Mouse (Mus musculus): ENCODE data around the gene Tmem222.

DNA sequence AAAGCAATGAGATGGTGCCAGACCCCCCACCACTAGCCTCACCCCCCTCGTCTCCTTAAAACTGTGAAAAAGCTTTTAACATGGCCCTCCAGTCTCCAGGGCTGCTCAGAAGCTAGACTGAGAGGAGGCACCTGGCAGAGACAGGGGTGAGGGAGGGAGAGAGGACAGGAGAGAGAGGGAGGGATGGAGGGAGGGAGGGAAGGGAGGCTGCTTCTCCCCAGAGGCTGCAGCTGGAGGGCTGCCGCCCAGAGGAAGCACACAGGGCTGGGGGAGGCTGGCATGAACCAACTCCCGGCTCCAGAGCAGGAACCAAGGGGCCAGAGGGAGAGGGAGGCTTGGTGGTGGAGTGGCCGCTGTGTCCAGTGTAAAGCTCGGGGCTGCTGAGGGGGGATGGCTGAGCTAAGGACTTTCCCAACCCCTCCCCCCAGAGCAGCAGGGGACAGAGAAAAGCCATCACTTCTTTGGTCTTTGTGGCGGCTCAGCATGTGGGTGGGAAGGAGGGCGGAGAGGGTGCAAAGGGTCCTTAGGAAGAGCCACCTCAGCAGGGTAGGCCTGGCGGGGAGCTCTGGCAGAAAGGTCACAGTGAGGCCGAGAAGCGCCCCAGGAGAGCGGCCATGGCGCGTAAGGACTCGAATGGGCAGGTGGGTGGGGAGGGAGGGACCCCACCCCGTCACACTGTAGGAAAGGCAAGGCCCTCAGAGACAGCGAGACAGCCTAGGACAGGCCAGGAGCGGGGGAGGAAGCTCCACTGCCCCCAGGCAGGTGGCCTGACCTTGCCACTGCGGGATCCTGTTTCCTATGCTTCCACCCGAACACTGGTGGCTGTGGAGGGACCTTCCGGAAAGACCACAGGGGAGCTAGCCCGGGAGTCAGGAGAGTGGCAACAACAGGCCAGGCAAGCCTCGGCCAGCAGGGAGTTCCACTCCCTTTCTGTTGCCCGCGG, 15.6 kb upstream of the Tmem222 start:
- TF ChIP-seq POLR2A (IDR thresholded peaks at IDR 0.05; ENCODE audit: low read depth, low read length) (no peak), CTCF (conservative IDR thresholded peaks at IDR 0.05; ENCODE audit: insufficient read depth, insufficient read length, low read depth, low read length) (no peak)
